Mouse (Mus musculus) hindbrain, embryonic 14.5 days (tissue): ENCODE measurements at regions not wholly inside any gene's neighbourhood (a gene's known extent, or its start where the extent isn't known, plus 50 kb on each side); places are given as distances from the start of the nearest gene placed in this dataset.
A peak's percentile ranks its signal among the peaks of the same experiment; 100 is the strongest.

ENCODE experiments used
- ATAC-seq: fragments of 200-750 bp; cut with Nextera tagmentation; 2 replicates; pipeline ENCODE4 v1.8.0; 2017; ENCODE audit warnings: moderate number of reproducible peaks, mild to moderate bottlenecking, moderate TSS enrichment, moderate library complexity; ENCODE audit not compliant: low FRiP score
- DNase-seq: peaks from one replicate; pipeline ENCODE4 v3.0.0-alpha.2; 2015; ENCODE audit warnings: low spot score
- H3K27ac ChIP-seq: fragments of 300-500 bp; sonication (generic); 2 replicates; pipeline ENCODE4 v1.5.1; 2014; ENCODE audit warnings: mild to moderate bottlenecking, moderate library complexity
- H3K27me3 ChIP-seq: fragments of 300-500 bp; sonication (generic); 2 replicates; pipeline ENCODE4 v1.6.1; 2014; ENCODE audit warnings: mild to moderate bottlenecking, low read length, mixed read lengths; ENCODE audit not compliant: control insufficient read depth, insufficient read depth
- H3K36me3 ChIP-seq: fragments of 300-500 bp; sonication (generic); replicated peaks from 2 replicates; pipeline ENCODE4 v1.6.1; 2014; ENCODE audit not compliant: control insufficient read depth, insufficient read depth
- H3K4me1 ChIP-seq: fragments of 300-500 bp; sonication (generic); replicated peaks from 2 replicates; pipeline ENCODE4 v1.6.1; 2014; ENCODE audit warnings: antibody characterized with exemption, low read length, mixed read lengths; ENCODE audit not compliant: control insufficient read depth, insufficient read depth
- H3K4me2 ChIP-seq: fragments of 300-500 bp; sonication (generic); replicated peaks from 2 replicates; pipeline ENCODE4 v1.6.1; 2014; ENCODE audit warnings: mild to moderate bottlenecking, moderate library complexity
- H3K4me3 ChIP-seq: fragments of 300-500 bp; sonication (generic); replicated peaks from 2 replicates; pipeline ENCODE4 v1.5.1; 2014; ENCODE audit warnings: mild to moderate bottlenecking, low read length
- H3K9ac ChIP-seq: fragments of 300-500 bp; sonication (generic); 2 replicates; pipeline ENCODE4 v1.6.1; 2014
- H3K9me3 ChIP-seq: fragments of 300-500 bp; sonication (generic); 2 replicates; pipeline ENCODE4 v1.6.1; 2016; ENCODE audit warnings: low read length; ENCODE audit not compliant: control insufficient read depth
- WGBS: fragments of 180-500 bp; shearing (Covaris S2); extraction: QIAGEN DNeasy Blood & Tissue Kit; methylation state at CpG from one replicate; pipeline ENCODE4 v1.1.7; 2014; 5-methylcytosine and 5-hydroxymethylcytosine counted together

DNA sequence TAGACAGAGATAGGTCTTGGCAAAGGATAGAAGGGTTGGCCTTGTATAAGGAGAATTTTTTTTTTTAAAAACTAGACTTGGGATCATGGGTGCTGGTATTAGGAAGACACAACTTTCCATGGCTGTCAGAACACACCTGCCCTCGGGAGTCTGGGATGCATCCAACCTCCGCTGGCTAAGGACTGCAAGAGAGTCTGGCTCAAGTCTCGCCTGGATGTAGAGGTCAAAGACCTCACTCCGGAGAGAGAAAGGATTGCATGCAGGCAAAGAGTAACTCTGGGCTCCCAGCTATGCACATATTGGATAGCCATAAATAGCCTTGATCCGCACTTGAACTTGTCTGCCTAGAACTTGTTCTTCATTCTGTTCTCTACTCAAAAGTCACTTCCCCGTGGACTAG lies 306.2 kb downstream of the Foxo1 start:
- Histone ChIP-seq H3K4me1 (no peaks in the 10 kb centered on the region), H3K4me3 (no peak overlapping the region), H3K9ac (no peak overlapping the region), H3K27ac (no peak overlapping the region), H3K4me2 (no peak overlapping the region), H3K27me3 (no peaks in the 10 kb centered on the region), H3K9me3 (no peaks in the 10 kb centered on the region), H3K36me3 (no peaks in the 10 kb centered on the region)
- no peak for DNase-seq
- 92% methylated on average over 6 of the region's 6 CpGs for WGBS
- ATAC-seq = no peak

DNA sequence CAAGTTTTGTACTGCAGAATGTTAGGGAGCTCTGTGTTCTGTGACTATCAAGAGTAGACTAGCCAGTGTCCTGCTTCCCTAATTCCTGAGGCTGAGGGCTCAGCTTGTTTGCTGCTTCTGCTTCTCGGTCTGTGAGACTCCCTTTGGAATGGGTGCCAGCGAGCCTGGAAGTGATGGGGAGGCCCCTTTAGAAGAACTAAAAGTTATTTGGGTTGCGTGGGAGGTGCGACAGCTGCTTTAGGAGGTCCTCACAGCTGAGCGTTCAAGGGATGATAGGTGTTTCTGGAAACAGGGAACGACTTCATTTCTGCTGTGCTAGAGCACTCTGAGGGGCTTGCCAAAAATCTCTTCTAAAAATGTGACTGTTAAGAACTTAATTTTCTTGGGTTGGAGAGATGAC lies 305.7 kb downstream of the Foxo1 start:
- H3K4me1 ChIP-seq = no peaks in the 10 kb centered on the region
- 92% methylated on average over 6 of the region's 6 CpGs for WGBS
- no peaks in the 10 kb centered on the region for H3K27me3 ChIP-seq
- no peak overlapping the region for H3K4me3 ChIP-seq
- DNase-seq (no peak), ATAC-seq (no peak)
- H3K36me3 ChIP-seq = no peaks in the 10 kb centered on the region
- H3K9me3 ChIP-seq = no peaks in the 10 kb centered on the region
- no peak overlapping the region for H3K9ac ChIP-seq
- H3K4me2 ChIP-seq = no peak overlapping the region
- H3K27ac ChIP-seq = no peak overlapping the region

DNA sequence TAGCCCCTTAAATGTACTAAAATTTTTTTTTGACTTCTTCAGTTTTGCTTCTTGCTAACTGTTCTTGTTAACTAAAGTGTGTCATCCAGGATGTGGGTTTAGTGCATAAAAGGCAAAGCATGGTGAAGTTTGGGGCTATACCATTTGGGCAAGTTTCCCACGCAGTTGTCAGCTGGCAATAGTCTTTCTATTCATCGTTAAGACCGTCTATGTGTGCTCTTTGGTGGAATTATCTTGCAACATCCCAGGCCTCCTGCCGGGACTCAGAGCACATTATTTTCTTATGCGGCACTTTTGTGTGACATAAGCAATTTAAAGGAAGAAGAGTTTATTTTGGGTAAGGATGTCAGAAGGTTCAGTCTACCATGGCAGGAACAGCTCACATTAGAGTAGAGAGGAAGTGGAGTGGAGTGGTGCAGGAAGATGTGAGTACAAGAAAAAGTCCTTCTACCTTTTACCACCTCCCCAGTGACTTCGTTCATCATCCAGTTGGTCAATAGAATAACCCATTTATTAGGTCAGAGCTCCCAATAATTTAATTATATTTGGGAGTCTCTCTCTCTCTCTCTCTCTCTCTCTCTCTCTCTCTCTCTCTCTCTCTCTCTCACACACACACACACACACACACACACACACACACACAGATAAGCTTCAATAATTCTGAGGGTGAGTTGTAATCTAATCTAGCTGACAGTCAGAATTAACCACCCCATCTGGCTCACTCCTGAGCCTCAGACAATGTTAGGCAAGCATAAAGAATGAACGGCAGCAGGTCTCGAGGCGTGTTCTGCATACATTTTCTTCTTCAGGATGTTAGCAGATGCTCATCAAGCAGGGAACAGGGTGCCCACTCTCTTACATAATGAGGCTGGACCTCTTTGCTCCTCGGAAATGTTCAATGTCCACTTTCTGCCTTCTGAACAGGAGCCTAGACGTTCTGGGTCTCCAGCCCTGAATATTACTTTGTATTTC lies 304.7 kb downstream of the Foxo1 start:
- no peak overlapping the region for H3K4me2 ChIP-seq
- ATAC-seq (no peak), DNase-seq (no peak)
- no peaks in the 10 kb centered on the region for H3K4me1 ChIP-seq
- H3K9ac ChIP-seq = no peak overlapping the region
- H3K36me3 ChIP-seq = no peaks in the 10 kb centered on the region
- WGBS = 72% methylated on average over 11 of the region's 11 CpGs
- H3K27ac ChIP-seq = no peak overlapping the region
- no peaks in the 10 kb centered on the region for H3K9me3 ChIP-seq
- no peaks in the 10 kb centered on the region for H3K27me3 ChIP-seq
- no peak overlapping the region for H3K4me3 ChIP-seq

DNA sequence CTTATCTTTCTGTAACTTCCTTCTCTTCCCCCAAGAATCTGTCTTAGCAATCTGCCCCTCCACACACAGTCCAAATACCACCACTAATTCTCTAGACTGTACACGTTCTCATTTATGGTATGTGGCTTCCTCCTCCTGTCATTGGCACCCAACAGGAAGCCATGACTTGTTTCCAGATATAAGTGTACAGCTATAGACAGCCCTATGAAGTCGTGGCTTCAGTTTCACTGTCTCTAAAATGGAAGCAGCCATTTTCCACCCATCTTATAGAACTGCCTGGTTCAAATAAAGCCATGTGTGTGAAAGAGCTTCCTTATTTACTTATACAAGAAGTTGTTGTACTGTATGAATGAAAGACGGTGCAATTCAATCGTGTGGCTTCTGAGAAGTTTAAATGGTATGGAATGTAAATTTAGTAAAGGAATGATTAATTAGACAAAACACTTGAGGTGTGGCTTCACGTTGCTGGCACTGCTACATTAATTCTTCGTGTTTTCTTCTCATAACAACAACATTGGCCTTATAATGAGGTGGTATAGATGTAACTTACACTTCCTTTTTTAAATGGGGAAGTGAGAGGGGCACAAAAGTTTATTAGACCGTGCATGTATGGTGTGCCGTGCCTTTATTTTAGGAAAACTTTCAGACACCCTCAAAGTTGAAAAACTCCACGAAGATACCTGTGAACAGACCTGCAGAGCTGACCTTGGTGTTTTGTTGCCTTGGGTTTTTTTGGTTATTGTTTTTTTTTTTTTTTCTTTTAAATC lies 299.7 kb downstream of the Foxo1 start:
- no peak overlapping the region for H3K9ac ChIP-seq
- no peaks in the 10 kb centered on the region for H3K36me3 ChIP-seq
- WGBS = 88% methylated on average over 9 of the region's 9 CpGs
- DNase-seq = no peak
- no peaks in the 10 kb centered on the region for H3K27me3 ChIP-seq
- no peaks in the 10 kb centered on the region for H3K4me1 ChIP-seq
- no peak overlapping the region for H3K4me2 ChIP-seq
- ATAC-seq = no peak
- H3K27ac ChIP-seq = no peak overlapping the region
- H3K4me3 ChIP-seq = no peak overlapping the region
- no peaks in the 10 kb centered on the region for H3K9me3 ChIP-seq

DNA sequence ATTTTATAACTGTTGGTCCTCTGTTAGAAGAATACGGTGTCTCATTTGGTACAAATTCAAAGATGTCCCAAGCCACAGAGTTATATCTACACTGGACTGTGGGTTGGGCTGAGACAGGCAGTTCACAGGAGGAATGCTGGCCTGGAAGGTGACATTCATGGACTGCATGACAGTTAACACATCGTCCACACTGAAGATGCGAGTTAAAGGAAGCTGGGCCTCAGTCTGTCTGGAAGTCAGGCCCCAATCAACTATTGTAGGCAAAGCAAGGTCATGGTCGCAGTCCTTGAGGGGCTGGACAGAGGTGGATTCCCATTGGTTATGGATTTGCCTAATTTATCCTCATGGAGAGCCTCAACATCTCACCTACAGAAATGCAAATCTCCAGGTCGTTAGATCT lies 295.5 kb downstream of the Foxo1 start:
- H3K4me2 ChIP-seq = no peak overlapping the region
- no peak for ATAC-seq
- H3K4me1 ChIP-seq = peaks cover 9% of the 10 kb centered on the region; the same call in 1 of the 2 replicates
- no peaks in the 10 kb centered on the region for H3K27me3 ChIP-seq
- H3K27ac ChIP-seq = no peak overlapping the region
- WGBS = 76% methylated on average over 5 of the region's 5 CpGs
- H3K36me3 ChIP-seq = no peaks in the 10 kb centered on the region
- no peak overlapping the region for H3K4me3 ChIP-seq
- DNase-seq = no peak
- H3K9me3 ChIP-seq = no peaks in the 10 kb centered on the region
- H3K9ac ChIP-seq = no peak overlapping the region

DNA sequence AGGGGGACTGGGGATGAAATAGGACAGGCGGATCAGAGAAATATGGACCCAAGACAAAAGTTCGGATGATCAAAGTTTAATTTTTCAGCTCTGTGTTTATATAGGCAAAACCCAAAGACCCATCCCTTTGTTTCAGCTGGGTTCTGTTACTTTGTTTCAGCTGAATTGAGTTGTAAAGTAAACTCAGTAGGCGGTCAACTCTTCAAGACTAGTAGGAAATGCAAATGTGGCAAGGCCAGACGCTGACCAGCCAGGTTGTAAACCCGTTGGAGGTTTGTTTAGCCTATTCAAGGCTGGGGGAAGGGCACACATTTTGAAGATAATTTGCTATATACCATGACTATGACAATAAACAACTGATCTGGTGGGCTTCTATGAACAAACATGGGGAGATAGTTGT lies 294.7 kb downstream of the Foxo1 start:
- no peak for DNase-seq
- no peak overlapping the region for H3K4me3 ChIP-seq
- peaks cover 13% of the 10 kb centered on the region; the same call in 1 of the 2 replicates for H3K4me1 ChIP-seq
- 34% methylated on average over 5 of the region's 5 CpGs for WGBS
- H3K4me2 ChIP-seq = no peak overlapping the region
- H3K27me3 ChIP-seq = no peaks in the 10 kb centered on the region
- no peaks in the 10 kb centered on the region for H3K36me3 ChIP-seq
- H3K9ac ChIP-seq = no peak overlapping the region
- H3K9me3 ChIP-seq = no peaks in the 10 kb centered on the region
- no peak overlapping the region for H3K27ac ChIP-seq
- no peak for ATAC-seq

DNA sequence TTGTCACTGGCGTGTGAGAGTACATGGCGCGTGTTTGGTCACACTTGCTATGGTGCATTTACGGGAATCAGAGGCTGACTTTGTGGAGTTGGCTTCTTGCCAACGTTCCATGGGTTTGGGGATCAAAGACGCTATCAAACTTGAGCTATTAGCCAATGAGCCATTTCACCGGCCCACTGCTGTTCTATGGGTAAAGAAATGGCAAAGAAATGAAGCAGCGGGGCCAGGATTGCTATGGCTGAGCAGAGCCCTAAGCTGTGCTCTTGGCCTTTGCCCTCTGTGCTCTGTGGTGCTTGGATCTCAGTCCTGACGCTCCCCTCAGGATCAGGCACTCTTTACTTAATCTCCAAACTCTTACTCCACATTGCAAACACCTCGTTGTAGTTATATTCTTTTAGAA lies 291.3 kb downstream of the Foxo1 start:
- Histone ChIP-seq H3K27me3 (no peaks in the 10 kb centered on the region), H3K27ac (no peak overlapping the region), H3K36me3 (no peaks in the 10 kb centered on the region), H3K9me3 (no peaks in the 10 kb centered on the region), H3K4me3 (no peak overlapping the region), H3K9ac (no peak overlapping the region), H3K4me1 (peaks cover 13% of the 10 kb centered on the region; the same call in 1 of the 2 replicates), H3K4me2 (no peak overlapping the region)
- ATAC-seq = no peak
- WGBS = 48% methylated on average over 10 of the region's 10 CpGs
- no peak for DNase-seq

DNA sequence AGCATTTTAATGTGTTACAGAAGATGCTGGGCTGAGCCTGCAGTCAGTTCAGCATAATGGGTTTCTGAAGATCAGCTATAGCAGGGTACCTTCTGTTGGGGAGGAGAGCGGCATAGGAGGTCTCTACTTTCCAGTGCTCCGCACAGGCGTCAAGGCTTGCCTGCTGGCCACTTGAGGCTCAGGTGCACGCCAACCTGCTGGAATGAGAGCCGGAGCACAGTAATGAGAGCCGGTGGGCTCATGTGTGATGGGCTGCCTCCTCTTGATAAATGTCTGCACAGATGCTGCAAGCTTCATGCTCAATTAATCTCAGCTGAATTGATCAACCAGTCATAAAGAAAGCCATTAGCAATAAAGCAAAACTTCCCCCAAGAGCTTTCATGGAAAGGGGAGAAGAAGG lies 290.6 kb downstream of the Foxo1 start:
- no peak overlapping the region for H3K27ac ChIP-seq
- H3K9ac ChIP-seq = no peak overlapping the region
- no peaks in the 10 kb centered on the region for H3K27me3 ChIP-seq
- H3K9me3 ChIP-seq = no peaks in the 10 kb centered on the region
- ATAC-seq (peak; percentile 73), DNase-seq (peak; percentile 66)
- 41% methylated on average over 6 of the region's 6 CpGs for WGBS
- no peak overlapping the region for H3K4me2 ChIP-seq
- H3K4me1 ChIP-seq = peaks cover 13% of the 10 kb centered on the region; the same call in 1 of the 2 replicates
- no peak overlapping the region for H3K4me3 ChIP-seq
- H3K36me3 ChIP-seq = no peaks in the 10 kb centered on the region

DNA sequence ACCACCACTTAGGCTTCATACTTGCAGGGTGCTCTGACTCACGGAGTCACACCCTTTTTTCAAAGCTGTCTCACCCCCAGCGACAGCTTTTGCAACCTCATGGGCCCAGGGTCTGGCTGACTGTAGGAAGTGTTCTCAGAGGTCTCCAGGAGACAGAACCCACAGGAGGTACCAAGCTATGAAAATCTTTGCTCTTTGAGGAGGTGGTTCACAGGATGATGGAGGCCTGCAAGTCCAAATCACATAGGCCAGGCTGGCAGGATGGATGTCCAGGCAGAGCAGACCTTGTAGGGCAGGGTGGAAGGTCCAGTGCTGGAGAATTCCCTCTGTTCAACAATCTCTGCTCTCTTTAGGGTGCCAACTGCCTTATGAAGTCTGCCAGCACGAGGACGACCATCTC lies 289.2 kb downstream of the Foxo1 start:
- WGBS = 84% methylated on average over 4 of the region's 4 CpGs
- no peak for ATAC-seq
- H3K9ac ChIP-seq = no peak overlapping the region

More for the DNA sequence above, 289.2 kb downstream of the Foxo1 start:
- Histone ChIP-seq H3K4me2 (no peak overlapping the region), H3K27ac (no peak overlapping the region), H3K9me3 (no peaks in the 10 kb centered on the region), H3K4me1 (peaks cover 13% of the 10 kb centered on the region; the same call in 1 of the 2 replicates), H3K4me3 (no peak overlapping the region), H3K36me3 (no peaks in the 10 kb centered on the region), H3K27me3 (no peaks in the 10 kb centered on the region)
- no peak for DNase-seq
